Comparison of ENCODE assay signal across 11 mouse cellular contexts in genomic region chr11:80145787-80146275, GRCm38 (mm10). TPM values are rescaled to one million over a fixed set of nuclear protein-coding genes. Genes with fewer than 3 reads are reported as not detected.
DNase-seq lines count a peak whose midpoint lies in the region; ATAC-seq and TF ChIP-seq lines count a peak whose summit lies in the region.
"Had no signal": no experiment of that assay in that cellular context is flagged by ENCODE, and none has a peak within 500 bp of the region (broad histone marks: within the 10 kb centered on the region; RNA-seq: fewer than 3 reads in every experiment).

No protein-coding gene starts in this region.

- H3K79me2 ChIP-seq in macrophage (ENCODE audit: inconsistent target) = peaks cover 16% of the 10 kb centered on the region; the same call in 1 of the 2 replicates

- H3K4me1 ChIP-seq in kidney, adult 2 months (ENCODE audit: control insufficient read depth, insufficient read depth, low read length) = peaks cover 14% of the 10 kb centered on the region
- H3K4me1 ChIP-seq in midbrain, embryonic 14.5 days (ENCODE audit: control insufficient read depth, insufficient read depth, low read length) = peaks cover 9% of the 10 kb centered on the region; the same call in 1 of the 2 replicates
- H3K4me1 ChIP-seq in forebrain, embryonic 13.5 days = peaks cover 18% of the 10 kb centered on the region
- H3K4me1 ChIP-seq in cerebellum, adult 2 months (ENCODE audit: control insufficient read depth, insufficient read depth, low read length) = no peaks in the 10 kb centered on the region; the same call in 1 of the 2 replicates

- no peak for TF ChIP-seq CTCF in kidney, adult 2 months (conservative IDR thresholded peaks at IDR 0.05; ENCODE audit: insufficient read depth, insufficient read length, low read depth, low read length)
- no peak for TF ChIP-seq CTCF in cerebellum, adult 2 months (IDR thresholded peaks at IDR 0.05; ENCODE audit: borderline replicate concordance, insufficient read depth, low read depth, low read length)

- H3K9ac ChIP-seq in midbrain, embryonic 14.5 days (replicated peaks; ENCODE audit: low read length) = no peak overlapping the region
- H3K9ac ChIP-seq in forebrain, embryonic 13.5 days = no peak overlapping the region
- H3K9ac ChIP-seq: midbrain, embryonic 12.5 days had no signal

- WGBS in kidney, adult 2 months = 8% methylated on average over 10 of the region's 10 CpGs
- WGBS in macrophage (ENCODE audit: missing documents) = 0% methylated on average over 10 of the region's 10 CpGs
- WGBS in midbrain, embryonic 14.5 days = 76% methylated on average over 10 of the region's 10 CpGs
- 75% methylated on average over 10 of the region's 10 CpGs for WGBS in forebrain, embryonic 13.5 days
- WGBS in cerebellum, adult 2 months = 63% methylated on average over 10 of the region's 10 CpGs

- no peak overlapping the region for H3K4me3 ChIP-seq in kidney, adult 2 months (ENCODE audit: insufficient read depth, low read depth, low read length)
- no peak overlapping the region for H3K4me3 ChIP-seq in macrophage (ENCODE audit: inconsistent target)
- no peak overlapping the region for H3K4me3 ChIP-seq in midbrain, embryonic 14.5 days (replicated peaks; ENCODE audit: low read depth, low read length)
- H3K4me3 ChIP-seq in forebrain, embryonic 13.5 days = no peak overlapping the region
- H3K4me3 ChIP-seq in cerebellum, adult 2 months (replicated peaks; ENCODE audit: insufficient read depth, low read depth, low read length) = no peak overlapping the region
- H3K4me3 ChIP-seq: midbrain, embryonic 12.5 days had no signal

- no peak for TF ChIP-seq POLR2A in kidney, adult 2 months (IDR thresholded peaks at IDR 0.05; ENCODE audit: low read depth, low read length)
- no peak for TF ChIP-seq POLR2A in cerebellum, adult 2 months (IDR thresholded peaks at IDR 0.05; ENCODE audit: borderline replicate concordance, insufficient read depth, low read length)

- no peaks in the 10 kb centered on the region for H3K9me3 ChIP-seq in midbrain, embryonic 14.5 days (ENCODE audit: control insufficient read depth, low read length)
- H3K9me3 ChIP-seq in forebrain, embryonic 13.5 days (replicated peaks) = no peaks in the 10 kb centered on the region
- H3K9me3 ChIP-seq: midbrain, embryonic 12.5 days had no signal

- H3K36me3 ChIP-seq in kidney, adult 2 months (ENCODE audit: control insufficient read depth, insufficient read depth, low read length) = no peaks in the 10 kb centered on the region
- no peaks in the 10 kb centered on the region for H3K36me3 ChIP-seq in macrophage (ENCODE audit: inconsistent target)
- no peaks in the 10 kb centered on the region for H3K36me3 ChIP-seq in midbrain, embryonic 14.5 days (ENCODE audit: control insufficient read depth, insufficient read depth, low read length)
- H3K36me3 ChIP-seq in forebrain, embryonic 13.5 days (ENCODE audit: poor library complexity, severe bottlenecking) = no peaks in the 10 kb centered on the region
- H3K36me3 ChIP-seq: midbrain, embryonic 12.5 days had no signal

- H3K4me2 ChIP-seq in midbrain, embryonic 14.5 days (ENCODE audit: low read length) = no peak overlapping the region
- no peak overlapping the region for H3K4me2 ChIP-seq in forebrain, embryonic 13.5 days
- H3K4me2 ChIP-seq: midbrain, embryonic 12.5 days had no signal

- H3K27ac ChIP-seq in kidney, adult 2 months (ENCODE audit: insufficient read depth, low read depth, low read length) = peak overlapping the region; percentile 85
- H3K27ac ChIP-seq in macrophage = peak overlapping the region; percentile 91
- no peak overlapping the region for H3K27ac ChIP-seq in midbrain, embryonic 14.5 days (replicated peaks; ENCODE audit: low read depth, low read length)
- H3K27ac ChIP-seq in forebrain, embryonic 13.5 days = no peak overlapping the region
- H3K27ac ChIP-seq in cerebellum, adult 2 months (ENCODE audit: insufficient read depth, low read length) = no peak overlapping the region
- H3K27ac ChIP-seq: midbrain, embryonic 12.5 days had no signal

- DNase-seq in lung, postnatal 36 days = peak; percentile 44
- DNase-seq in lung, adult 18-20 months = no peak
- DNase-seq in kidney, adult 2 months = peak; percentile 86
- peak; percentile 23 for DNase-seq in thymus, postnatal 25 days
- no peak for DNase-seq in midbrain, embryonic 14.5 days
- no peak for DNase-seq in cerebellum, adult 2 months
- DNase-seq: cerebellum, adult 11-12 months; right cerebral cortex, postnatal 14 days had no signal

- no peak for ATAC-seq in midbrain, embryonic 14.5 days (ENCODE audit: low FRiP score, low TSS enrichment)
- ATAC-seq in forebrain, embryonic 13.5 days = no peak

- no peaks in the 10 kb centered on the region for H3K27me3 ChIP-seq in kidney, adult 2 months (replicated peaks; ENCODE audit: control insufficient read depth, insufficient read depth, low read length)
- no peaks in the 10 kb centered on the region for H3K27me3 ChIP-seq in midbrain, embryonic 14.5 days (ENCODE audit: control insufficient read depth, insufficient read depth, low read length)
- H3K27me3 ChIP-seq in forebrain, embryonic 13.5 days = no peaks in the 10 kb centered on the region
- no peaks in the 10 kb centered on the region for H3K27me3 ChIP-seq in cerebellum, adult 2 months (ENCODE audit: control insufficient read depth, insufficient read depth, low read length)
- H3K27me3 ChIP-seq: midbrain, embryonic 12.5 days had no signal

RNA-seq across cellular contexts. Expression of gene Tefm, which starts 3.9 kb away (rescaled TPM):
- 10.2 and 12.3 TPM in 2 replicates for polyA plus RNA-seq in kidney, adult 2 months (2012; rRNA removed)
- 10 to 100 TPM in 5 of 26 experiments, 1 to 10 TPM in 21; 1.0 to 12.9 (median 5.6) TPM for total RNA-seq in macrophage (2018; cell fraction: chromatin; rRNA removed)
- 10 to 100 TPM in 18 of 26 experiments, 1 to 10 TPM in 8; 4.6 to 15.5 (median 10.5) TPM for total RNA-seq in macrophage (2018; cell fraction: cytosol; rRNA removed)
- total RNA-seq in macrophage (2018; cell fraction: nucleus; rRNA removed) = 10 to 100 TPM in 10 of 26 experiments, 1 to 10 TPM in 16; 1.6 to 17.8 (median 8.9) TPM
- 7.9 to 16.0 TPM (median 9.1 TPM) in 3 replicates for polyA plus RNA-seq in macrophage (2018)
- polyA plus RNA-seq in midbrain, embryonic 14.5 days (2014; fragmentation: Nextera tagmentation; extraction: Ambion mirVana) = 24.0 and 25.4 TPM in 2 replicates
- polyA plus RNA-seq in forebrain, embryonic 13.5 days (2015; fragmentation: Nextera tagmentation; extraction: Ambion mirVana) = 29.6 and 30.0 TPM in 2 replicates
- polyA plus RNA-seq in cerebellum, adult 2 months (2012; rRNA removed) = 8.1 and 9.8 TPM in 2 replicates

RNA-seq across cellular contexts. Expression of gene Adap2, which starts 8.1 kb away (rescaled TPM):
- 25.9 and 26.8 TPM in 2 replicates for polyA plus RNA-seq in kidney, adult 2 months (2012; rRNA removed)
- 100 to 1,000 TPM; 119 to 715 (median 357) TPM for total RNA-seq in macrophage (2018; cell fraction: chromatin; rRNA removed)
- 100 to 1,000 TPM in 19 of 26 experiments, 10 to 100 TPM in 7; 65.8 to 202 (median 108) TPM for total RNA-seq in macrophage (2018; cell fraction: cytosol; rRNA removed)
- total RNA-seq in macrophage (2018; cell fraction: nucleus; rRNA removed) = 100 to 1,000 TPM in 24 of 26 experiments, 10 to 100 TPM in 2; 94.4 to 583 (median 247) TPM
- 54.5 to 101 TPM (median 85.2 TPM) in 3 replicates for polyA plus RNA-seq in macrophage (2018)
- 2.2 and 3.2 TPM in 2 replicates for polyA plus RNA-seq in midbrain, embryonic 14.5 days (2014; fragmentation: Nextera tagmentation; extraction: Ambion mirVana)
- polyA plus RNA-seq in forebrain, embryonic 13.5 days (2015; fragmentation: Nextera tagmentation; extraction: Ambion mirVana) = 1.8 and 2.2 TPM in 2 replicates
- 3.7 and 4.1 TPM in 2 replicates for polyA plus RNA-seq in cerebellum, adult 2 months (2012; rRNA removed)

RNA-seq across cellular contexts. Expression of gene Rnf135, which starts 37.8 kb away (rescaled TPM):
- 7.0 and 7.6 TPM in 2 replicates for polyA plus RNA-seq in kidney, adult 2 months (2012; rRNA removed)
- 10 to 100 TPM; 17.2 to 69.8 (median 48.8) TPM for total RNA-seq in macrophage (2018; cell fraction: chromatin; rRNA removed)
- total RNA-seq in macrophage (2018; cell fraction: cytosol; rRNA removed) = 10 to 100 TPM; 15.5 to 57.5 (median 30.7) TPM
- 10 to 100 TPM; 23.7 to 88.1 (median 50.5) TPM for total RNA-seq in macrophage (2018; cell fraction: nucleus; rRNA removed)
- 8.8 to 30.5 TPM (median 15.2 TPM) in 3 replicates for polyA plus RNA-seq in macrophage (2018)
- polyA plus RNA-seq in midbrain, embryonic 14.5 days (2014; fragmentation: Nextera tagmentation; extraction: Ambion mirVana) = 1.5 and 3.0 TPM in 2 replicates
- 2.6 and 3.0 TPM in 2 replicates for polyA plus RNA-seq in forebrain, embryonic 13.5 days (2015; fragmentation: Nextera tagmentation; extraction: Ambion mirVana)
- 5.6 and 6.1 TPM in 2 replicates for polyA plus RNA-seq in cerebellum, adult 2 months (2012; rRNA removed)

RNA-seq across cellular contexts. Expression of gene Atad5, which starts 56.6 kb away (rescaled TPM):
- polyA plus RNA-seq in kidney, adult 2 months (2012; rRNA removed) = 0.22 and 0.25 TPM in 2 replicates
- 10 to 100 TPM in 14 of 26 experiments, 1 to 10 TPM in 12; 3.4 to 18.6 (median 10.6) TPM for total RNA-seq in macrophage (2018; cell fraction: chromatin; rRNA removed)
- 1 to 10 TPM in 25 of 26 experiments, under 1 TPM in 1; 0.86 to 3.2 (median 2.4) TPM for total RNA-seq in macrophage (2018; cell fraction: cytosol; rRNA removed)
- total RNA-seq in macrophage (2018; cell fraction: nucleus; rRNA removed) = 10 to 100 TPM in 2 of 26 experiments, 1 to 10 TPM in 24; 2.5 to 28.8 (median 6.8) TPM
- 1.5 to 6.1 TPM (median 1.9 TPM) in 3 replicates for polyA plus RNA-seq in macrophage (2018)
- 5.9 and 7.1 TPM in 2 replicates for polyA plus RNA-seq in midbrain, embryonic 14.5 days (2014; fragmentation: Nextera tagmentation; extraction: Ambion mirVana)
- polyA plus RNA-seq in forebrain, embryonic 13.5 days (2015; fragmentation: Nextera tagmentation; extraction: Ambion mirVana) = 13.2 and 14.0 TPM in 2 replicates
- polyA plus RNA-seq in cerebellum, adult 2 months (2012; rRNA removed) = 3.7 and 4.3 TPM in 2 replicates

Comparison
In these comparisons a context has a peak if more than half of its experiments do, and no peak if none do; other contexts are left out.
1. DNase-seq: peak in lung, postnatal 36 days (single experiment), kidney, adult 2 months (single experiment) and thymus, postnatal 25 days (single experiment); none in lung, adult 18-20 months (0 of 2), midbrain, embryonic 14.5 days (single experiment) and cerebellum, adult 2 months (0 of 2).
2. H3K27ac ChIP-seq: peak in kidney, adult 2 months (single experiment) and macrophage (single experiment); none in midbrain, embryonic 14.5 days (single experiment), forebrain, embryonic 13.5 days (single experiment) and cerebellum, adult 2 months (single experiment).